Mouse (Mus musculus) MN1 (cell line): ENCODE measurements at regions not wholly inside any gene's neighbourhood (a gene's known extent, or its start where the extent isn't known, plus 50 kb on each side); places are given as distances from the start of the nearest gene placed in this dataset.

Source experiments
- DNase-seq: peaks from one replicate; pipeline ENCODE4 v3.0.0-alpha.2; 2016; ENCODE audit warnings: low spot score

DNA sequence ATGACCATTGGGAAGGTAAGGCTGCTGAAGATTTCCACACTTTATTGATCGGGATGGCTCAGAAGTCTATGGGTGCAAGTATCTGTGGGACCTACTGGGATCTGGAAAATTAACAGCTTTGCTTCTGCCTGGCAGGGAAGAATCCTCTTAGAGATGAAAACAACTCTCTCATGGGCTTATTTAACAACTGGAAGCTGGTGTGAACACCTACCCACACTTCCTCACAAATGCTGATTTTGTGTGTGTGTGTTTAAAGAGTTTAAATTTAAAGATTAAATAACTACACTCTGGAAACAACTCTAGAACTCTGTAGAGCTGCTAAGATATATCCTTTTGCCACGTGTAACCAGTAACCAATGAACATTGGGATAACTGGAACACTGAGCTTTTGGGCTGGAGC, 172.5 kb upstream of the Clnk start:
- no peak for DNase-seq

DNA sequence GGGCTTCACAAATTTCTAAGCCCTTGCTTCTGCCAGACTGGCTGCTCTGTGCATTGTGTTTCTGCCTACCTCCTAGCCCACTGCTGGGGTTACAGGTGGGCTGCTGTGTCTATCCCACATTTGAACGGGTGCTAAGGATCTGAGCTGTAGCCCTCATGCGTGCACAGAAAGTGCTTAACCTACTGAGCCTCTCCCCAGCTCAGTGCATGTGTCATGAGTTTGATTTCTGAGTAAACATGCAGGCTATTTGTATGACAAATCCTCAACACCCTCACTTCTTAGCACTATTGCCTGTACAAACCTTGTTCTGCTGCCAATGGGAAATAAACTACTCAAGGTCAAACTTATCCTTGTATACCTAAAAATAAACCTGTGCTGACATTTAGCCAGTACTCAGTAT, 163.9 kb upstream of the Clnk start:
- DNase-seq = no peak

DNA sequence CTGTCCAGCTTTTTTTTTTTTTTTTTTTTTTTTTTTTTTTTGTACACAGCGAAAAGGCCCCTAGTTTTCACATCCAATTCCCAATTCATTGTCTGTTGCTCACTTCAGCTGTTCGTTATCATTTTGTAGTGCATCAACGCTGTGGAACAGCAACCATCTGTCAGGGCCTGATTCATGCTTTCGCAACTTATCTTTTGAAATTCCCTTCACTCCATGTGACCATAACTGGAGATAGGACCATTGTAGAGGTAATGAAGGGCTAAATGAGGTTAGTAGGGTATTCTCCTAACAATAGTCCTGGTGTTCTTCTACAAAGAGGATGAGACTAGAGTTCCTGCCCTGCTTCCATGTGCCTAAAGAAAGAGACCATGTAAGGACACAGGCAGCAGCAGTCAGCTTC, 146.6 kb upstream of the Clnk start:
- no peak for DNase-seq

DNA sequence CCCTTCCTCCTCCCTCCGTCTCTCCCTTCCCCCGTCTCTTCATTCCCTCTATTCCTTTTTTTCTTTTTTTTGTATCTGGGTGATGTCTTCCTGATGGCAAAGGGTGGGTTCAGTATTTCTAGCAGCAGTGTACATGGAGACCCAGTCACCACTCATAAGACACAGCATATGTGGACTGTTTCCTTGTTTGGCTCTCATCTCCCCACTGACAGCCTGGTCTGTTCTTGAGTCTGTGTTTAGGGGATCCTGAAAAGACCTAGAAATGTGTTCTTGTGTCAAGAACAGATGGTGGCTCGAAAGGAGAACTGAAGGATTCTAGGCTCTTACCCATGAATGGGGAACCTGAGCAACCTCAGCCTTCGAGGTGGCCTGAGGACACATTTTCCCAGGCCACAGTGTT, 124.0 kb upstream of the Clnk start:
- DNase-seq = no peak

DNA sequence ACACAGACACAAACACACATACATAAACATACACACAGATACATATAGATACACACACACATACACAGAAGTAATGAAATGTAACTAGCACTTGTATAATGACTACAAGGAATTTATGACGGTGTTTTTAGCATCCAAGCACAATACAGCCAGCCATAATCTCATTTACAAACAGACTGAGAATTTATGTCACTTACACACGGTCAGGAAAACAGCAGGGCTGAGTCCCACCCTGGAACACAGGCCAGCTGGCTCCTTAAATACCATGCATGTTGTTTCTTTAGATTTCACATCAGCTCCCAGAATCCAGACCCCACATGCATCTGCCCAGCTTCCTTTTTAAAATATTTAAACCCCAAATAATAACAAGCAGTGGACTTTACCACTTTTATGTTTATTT, 123.1 kb upstream of the Clnk start:
- no peak for DNase-seq

DNA sequence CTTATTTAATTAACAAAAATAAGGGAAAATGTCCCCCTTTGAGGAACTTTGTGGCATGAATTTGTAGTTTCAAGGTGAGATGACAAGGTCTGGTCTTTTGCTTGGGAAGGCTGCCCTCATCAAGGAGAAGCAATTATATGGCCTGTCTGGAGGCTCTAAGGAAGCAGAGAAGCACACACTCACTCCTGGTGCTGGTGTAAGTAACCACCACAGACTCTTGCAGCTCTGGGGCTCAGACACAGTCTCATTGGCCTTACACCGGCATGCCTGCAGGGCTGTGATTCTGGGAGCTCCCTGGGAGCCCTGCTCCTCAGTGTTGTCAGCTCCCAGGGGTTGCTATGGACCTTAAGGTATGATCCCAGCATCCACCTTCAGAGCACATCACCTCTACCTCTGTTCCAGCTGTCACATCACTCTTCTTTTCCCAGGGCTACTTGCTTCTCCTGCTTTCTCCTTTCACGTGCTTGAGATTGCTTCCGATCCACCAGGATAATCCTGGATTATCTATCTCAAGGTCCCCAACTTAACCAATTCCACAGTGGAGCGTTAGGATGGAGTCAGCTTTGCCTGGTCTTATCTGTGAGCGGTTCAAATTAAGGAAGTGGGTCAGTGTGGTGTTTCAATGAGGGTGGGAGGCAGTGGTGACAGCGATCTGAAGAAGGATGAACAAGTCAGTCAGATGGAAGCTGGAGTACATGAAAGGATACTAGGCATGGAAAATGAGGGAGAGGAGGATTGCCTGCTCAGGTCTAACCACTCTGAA, 96.0 kb upstream of the Clnk start:
- no peak for DNase-seq

DNA sequence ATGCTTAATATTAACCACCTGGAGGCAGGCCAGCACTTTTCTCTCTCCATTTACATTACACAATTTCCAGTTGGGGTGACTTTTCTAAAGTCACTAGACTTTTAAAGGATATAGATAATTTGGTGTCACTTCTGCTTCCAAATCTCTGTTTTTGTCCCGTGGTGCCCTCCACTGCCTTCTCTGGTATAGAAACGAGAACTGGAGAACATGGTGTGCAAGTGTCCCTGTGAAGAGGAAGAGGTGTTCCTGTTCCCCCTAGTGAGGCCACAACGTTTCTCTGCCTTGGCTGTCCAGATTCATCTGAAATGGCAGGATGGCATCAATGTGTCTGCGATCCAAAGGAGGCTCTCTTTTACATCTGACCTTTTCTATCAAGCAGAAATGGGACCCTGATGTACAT, 93.9 kb upstream of the Clnk start:
- no peak for DNase-seq

DNA sequence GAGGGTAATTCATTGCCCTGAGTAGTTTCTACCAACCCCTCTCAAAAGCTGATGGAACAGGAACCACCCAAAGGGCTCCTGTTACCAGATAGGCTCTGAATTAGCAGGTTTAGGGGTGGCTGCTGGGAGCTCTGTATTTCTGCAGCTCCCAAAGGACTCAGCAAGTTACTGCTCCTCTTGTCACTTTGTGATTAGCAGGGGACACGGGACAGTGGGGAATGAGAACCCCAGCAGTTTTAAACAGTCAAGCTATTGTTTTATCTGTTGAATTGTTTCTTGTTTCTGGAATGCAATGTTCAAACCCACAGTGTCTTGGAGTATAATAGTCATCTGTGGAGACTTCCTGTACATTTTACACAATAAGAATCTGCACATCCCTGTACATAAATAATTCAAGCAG, 90.4 kb upstream of the Clnk start:
- no peak for DNase-seq

DNA sequence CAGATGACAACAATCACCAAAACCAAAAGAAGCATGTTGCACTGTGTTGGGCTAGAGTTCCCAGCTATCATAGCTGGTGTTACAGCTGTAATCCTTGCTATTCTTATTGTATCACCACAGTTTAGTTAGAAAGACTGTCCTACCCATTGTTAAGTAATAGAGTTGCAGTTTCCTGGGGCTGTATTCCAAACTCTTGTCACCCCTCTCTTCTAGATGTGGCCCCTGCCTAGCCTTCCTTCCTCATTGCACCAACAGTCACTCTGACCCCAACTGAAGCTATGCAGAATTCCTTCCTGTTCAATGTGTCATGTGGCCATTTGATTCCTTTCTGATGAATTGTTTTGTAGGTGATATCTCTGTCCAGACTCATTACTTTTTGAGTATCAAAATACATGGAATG, 87.8 kb upstream of the Clnk start:
- no peak for DNase-seq

DNA sequence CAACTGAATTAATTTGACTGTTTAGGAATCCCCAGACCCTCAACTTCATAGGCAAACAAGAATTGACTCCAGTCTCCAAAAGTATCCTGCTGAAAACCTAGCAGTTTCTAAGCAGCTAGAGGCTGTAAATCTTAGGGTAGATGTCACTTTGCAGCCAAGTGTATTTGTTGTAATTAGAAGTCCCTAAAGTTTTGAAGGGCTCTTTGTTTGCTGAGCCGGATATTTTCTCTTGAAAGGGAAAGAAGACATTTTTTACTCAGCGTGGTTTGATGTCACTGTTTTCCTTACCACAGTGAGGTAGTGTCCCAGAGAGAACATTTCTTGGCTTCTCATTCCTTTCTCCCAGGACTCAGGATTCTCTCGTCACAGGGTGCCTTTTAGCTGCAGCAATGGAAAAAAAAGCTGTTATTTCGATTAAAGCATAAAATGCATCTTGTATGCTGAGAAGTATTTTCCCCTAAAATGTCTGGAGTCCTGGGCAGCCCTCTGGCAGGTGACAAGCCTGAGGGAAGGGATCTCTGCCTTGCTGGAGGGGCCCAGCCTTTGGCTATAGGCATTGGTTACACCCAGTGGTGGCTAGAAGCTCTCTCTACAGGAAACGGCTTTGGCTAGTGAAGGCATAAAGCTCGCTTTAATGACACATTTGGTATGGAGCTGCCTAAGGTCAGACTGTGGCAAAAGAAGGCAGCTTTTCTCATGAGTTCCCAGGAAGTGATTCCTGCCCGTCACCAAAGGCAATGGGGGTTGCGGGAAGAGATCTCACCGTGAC, 74.1 kb upstream of the Clnk start:
- no peak for DNase-seq

DNA sequence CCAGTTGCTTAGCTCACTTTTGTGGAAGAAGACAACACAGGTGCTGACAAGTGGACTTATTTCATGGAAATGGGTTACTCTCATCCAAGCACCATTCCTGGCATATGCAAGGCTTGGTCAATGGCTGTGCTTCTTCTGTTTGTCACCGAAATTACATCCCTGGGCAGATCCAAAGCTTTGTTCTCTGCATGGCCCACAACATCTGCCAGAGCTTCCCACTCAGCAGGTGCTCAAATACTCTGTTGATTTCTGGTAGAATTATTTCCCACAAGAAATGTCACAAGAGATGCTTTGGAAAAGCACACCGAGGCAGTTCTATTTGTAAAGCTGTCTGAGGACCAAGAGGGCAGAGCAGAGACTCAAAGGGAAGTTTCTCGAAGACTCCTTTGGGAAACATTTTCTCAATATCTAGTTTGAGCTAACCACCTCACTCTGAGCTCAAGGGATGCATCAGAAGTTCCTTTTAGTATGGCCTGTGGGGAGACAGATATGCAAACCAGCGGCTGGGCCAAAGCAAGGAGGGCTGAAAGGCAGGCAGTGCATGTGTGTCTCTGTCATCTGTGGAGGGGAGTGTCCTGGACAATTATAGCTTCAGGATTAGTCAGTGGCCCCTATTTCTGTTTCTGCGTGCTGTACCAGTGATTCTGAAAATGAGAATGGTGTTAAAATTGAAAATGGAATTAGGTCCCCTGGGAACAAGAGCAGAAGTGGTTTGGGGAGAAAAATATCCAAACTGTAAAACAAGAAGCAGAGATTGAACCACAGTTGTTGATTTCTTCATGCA, 69.5 kb upstream of the Clnk start:
- no peak for DNase-seq

DNA sequence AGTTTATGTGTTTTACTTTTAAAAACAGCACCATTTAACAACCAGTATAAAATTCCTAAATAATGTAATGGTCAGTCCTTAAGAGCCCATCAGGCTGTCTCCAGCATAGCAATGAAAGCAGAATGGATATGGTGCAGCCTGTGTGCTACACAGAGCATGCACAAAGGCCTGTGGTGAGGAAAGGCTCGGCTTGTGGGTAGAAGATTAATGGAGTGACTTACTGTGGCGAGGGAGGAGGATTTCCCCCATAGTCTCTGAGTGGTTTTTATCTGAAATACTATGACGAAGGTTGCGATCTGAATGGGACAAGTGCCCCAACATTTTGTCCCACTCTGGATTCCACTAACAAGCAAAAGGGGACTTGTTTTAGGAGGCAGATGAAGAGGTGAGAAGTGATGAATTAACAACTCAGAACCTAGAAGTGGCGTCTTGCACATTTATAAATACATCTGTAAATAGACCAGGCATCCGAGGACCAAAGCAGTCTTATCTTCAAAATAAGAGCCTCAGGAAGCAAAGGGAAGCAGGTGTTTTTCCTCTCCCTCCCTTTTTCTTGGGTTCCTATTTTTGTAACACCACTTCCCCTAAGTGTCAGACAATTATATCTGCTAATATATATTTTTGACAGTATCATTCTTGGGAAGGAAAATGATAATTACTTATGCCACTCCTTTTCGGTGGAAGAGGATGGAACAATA, 55.9 kb upstream of the Clnk start:
- DNase-seq = no peak

DNA sequence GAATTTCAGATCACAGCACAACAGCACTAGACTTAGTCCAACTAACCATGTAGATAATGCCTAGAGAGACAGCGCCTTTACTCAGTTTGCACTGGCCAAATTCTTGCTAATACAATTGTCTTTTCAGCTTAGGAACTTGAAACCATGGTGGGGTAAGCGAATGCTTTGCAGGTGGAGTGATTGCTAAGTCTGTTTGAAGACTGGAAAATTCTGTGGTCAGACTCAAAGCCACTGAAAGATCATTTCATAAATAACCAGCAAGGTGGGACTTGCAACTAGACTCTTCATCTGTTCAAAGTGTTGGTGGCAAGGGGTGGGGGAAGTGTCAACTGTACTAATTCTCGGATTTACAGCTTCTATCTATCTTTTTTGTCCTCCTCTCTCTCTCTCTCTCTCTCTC, 50.4 kb upstream of the Clnk start:
- DNase-seq = no peak
